Mouse (Mus musculus): ENCODE data around the gene Gm28305.

Gm28305 gene

DNA sequence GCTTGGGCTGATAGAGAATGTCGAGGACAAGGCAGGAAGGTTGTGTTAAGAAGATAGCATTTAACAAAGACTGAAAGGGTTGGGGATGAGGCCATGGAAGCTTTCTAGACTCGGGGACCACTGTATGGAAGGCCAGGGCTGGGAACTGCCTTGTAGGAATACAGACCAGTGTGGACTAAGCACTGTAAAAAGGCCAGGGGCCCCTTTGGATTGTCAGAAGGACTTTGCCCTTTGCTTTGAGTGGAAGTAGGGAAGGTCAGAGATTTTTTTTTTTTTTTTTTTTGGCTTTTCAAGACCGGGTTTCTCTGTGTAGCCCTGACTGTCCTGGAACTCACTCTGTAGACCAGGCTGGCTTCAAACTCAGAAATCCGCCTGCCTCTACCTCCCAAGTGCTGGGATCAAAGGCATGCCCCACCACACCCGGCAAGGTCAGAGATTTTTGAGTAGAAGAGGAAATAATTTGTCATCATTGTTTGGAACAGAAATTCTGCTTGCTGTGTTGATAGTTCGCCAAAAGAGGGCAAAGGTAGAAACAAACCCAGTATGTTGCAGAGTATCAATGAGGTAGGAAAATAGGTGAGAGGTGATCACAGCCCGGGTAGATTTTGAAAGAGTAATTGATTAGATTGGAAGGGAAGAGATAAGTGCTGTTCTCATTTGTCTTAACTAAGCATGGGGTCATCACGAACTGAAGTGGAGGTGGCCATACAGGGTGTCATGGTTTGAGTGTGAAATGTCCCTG is 30.6 kb downstream of the Gm28305 start:
- DNase-seq (ENCODE audit: low spot score) = no peak

DNA sequence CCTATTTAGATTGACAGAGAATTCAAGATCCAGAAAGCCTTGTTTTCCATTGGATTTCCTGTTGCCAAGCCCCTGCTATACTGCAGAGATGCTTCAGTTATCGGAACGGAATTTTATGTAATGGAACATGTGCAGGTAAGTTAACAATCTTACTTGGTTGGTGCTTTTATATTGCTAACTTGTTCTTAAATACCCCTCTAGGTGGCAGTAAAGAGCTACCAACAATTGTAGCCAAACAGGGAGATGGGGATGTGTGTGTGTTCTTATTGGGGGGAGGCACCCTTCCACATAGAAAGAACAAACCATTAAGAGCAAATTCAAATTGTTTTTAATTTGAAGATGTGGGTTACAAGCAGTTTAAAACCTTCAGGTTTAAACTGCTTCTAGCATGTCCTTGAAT is 35.3 kb downstream of the Gm28305 start:
- DNase-seq (ENCODE audit: low spot score) = no peak

DNA sequence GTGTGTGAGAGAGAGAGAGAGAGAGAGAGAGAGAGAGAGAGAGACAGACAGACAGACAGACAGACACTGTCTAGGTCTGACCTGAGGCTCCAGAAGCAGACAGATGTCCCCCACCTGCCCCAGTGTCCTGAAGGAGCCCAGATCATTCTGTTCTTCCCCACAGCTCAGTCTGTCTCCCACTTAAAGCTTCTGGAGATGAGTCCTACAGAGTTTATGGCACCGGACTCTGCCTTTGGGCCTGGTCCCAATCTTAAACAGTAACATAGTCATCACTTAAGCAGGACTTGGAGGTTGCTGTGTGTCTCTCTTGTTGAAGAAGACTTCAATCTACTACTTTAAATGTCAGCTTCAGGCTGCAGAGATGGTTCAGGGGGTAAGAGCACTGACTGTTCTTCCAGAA is 38.3 kb downstream of the Gm28305 start:
- DNase-seq (ENCODE audit: low spot score) = no peak

DNA sequence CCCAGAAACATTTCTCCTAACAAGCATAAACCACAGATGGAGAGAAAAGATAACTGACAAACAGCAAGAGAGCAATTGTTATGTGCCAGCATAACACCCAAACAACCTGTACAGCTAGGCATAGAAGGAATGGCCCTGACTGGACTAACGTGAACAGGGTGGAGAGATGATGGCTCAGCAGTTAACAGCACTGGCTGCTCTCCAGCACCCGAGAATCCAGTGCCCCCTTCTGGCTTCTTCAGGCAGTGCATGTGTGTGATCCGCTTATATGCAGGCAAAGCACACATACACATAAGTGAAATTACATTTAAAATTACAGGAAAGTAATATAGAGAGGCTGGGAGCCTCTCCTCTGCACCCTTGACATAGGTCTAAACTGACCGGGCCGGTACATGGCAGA is 38.9 kb downstream of the Gm28305 start:
- no peak for DNase-seq (ENCODE audit: low spot score)

DNA sequence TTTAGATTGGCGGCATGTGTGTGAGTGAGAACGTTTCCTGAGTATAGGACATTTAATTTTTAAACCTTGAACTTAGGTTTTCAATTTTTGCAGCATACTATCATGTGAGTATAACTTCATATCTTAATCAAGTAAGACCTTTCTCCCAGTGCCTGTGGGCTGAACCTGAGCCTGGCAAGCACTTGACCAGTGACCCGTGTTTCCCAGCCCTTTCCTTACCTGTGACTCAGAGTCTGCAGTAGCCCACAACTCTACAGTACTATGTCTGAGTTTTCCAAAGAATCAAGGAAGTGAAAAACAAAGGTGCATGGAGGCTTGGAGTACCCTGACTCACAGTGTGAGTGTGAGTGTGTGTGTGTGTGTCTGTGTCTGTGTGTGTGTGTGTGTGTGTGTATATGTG is 39.6 kb downstream of the Gm28305 start:
- DNase-seq (ENCODE audit: low spot score) = no peak

DNA sequence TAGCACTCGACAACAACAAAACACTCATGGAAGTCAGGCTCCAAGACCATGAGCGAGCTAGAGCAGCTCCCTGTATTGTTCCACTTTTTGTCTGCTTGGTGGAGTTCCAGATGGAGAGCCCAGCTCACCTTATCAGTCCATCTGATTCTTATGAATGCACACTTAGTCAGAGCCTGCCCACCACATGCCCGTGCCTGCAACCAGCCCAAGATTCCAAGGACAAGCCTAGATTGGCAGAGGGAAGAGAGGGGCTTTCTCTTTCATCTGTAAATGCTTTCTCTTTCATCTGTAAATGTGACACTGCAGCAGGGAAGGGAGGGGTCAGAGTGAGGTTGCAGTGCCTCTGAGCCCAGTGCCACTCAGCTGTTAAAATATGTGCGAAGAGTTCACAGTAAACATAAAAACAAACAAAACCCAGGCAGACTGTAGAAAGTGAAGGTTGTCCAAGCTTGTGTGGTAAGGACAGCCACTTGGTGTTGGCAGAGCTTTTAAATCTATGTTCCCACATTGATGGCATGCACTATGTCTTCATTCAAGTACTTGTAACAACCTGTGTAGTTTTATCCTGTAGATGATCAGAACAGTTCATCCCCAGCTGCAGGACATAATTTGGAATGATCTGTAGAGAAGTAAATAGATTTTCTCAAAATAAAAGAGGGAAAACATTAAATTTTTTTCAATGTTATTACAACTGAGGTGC is 45.4 kb downstream of the Gm28305 start:
- no peak for DNase-seq (ENCODE audit: low spot score)

DNA sequence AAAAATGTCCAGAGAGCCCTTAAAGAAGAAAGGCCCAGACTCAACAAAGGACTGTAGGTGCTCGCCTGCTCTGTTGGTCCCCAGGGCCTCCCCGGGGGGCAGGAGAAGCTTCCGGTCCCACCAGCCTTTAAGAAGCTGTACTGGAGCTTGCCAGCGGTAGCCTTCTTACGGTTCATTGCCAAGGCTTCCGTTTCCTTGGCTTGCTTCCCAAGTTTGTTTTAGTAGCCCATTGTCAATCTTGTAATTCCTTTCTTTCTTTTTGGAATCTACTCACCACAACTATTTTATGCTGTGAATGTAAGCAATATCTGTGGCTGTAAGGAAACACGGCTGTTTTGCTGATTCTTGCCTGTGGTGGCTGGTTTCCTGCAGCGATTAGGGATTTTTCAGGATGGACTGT is 48.1 kb downstream of the Gm28305 start:
- DNase-seq (ENCODE audit: low spot score) = no peak

DNA sequence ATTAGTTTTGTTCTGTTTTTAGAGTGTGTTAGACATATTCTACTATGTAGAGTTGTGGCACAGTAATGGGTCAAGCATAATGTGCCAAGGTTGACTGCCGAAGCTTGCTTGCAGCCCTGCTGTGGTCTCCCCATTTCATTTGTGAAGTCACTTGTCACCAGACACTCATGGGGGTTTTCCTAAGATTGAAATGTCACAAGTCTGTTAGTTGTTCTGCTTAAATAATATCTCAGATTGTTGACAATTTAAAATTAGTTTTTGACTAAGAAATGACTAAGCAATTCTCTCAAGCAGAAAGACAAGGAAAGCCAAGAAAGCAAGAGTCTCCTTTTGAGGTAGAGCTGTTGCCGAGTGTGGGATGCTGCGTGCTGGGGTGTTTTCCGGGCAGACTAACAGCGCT is 52.5 kb downstream of the Gm28305 start:
- no peak for DNase-seq (ENCODE audit: low spot score)

DNA sequence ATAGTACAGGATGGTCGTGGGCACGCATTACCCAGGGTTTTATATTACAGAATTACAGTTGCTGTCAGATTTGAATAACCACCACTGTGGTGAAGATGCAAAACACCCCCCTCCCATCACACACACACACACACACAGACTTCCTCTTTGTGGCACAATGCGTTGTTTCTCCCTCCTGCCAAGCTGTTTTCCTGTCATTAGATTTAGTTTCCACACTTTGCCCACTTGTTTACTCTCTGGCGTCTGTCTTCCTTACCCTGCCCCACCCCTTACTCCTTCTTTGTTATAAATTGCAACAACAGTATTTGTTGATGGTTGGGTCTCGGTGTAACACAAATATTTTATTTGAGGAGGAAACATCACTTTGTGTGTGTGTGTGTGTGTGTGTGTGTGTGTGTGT is 57.8 kb downstream of the Gm28305 start:
- no peak for DNase-seq (ENCODE audit: low spot score)

DNA sequence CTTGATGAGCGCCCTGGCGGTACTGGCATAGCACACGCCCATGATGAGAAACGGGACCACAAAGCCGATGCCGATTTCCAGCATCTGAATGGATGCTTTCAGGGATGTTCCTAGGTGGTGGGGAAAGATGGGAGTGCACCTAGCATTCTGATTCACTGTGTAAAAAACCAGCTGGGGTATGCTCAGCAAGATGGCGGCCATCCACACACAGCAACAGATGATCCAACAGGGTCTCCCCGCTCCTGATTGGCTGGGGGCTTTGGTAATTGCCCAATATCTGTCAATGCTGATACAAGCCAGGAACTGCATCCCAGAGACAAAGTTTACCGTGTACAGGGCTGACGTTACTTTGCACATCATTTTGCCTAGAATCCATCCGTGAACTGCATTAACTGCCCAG is 58.6 kb downstream of the Gm28305 start:
- no peak for DNase-seq (ENCODE audit: low spot score)

DNA sequence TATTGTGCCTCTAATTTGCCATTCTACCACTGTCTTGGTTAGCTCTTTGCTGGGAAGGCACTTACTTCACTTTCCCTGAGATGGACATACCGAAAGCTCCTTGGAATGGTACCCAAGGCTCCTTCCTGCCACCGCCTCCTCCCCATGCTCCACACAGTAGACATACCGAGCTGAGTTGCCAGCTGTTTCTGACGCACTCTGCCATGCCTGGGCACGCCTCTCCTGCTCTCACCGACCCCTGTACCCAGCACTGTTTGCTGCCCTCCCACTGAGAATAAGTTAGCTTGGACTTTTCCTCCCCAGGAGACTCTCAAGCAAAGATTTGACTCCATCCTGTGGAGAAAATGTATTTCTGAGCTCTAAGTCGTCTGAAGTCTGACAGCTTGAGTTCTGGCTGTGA is 60.4 kb downstream of the Gm28305 start:
- DNase-seq (ENCODE audit: low spot score) = no peak

DNA sequence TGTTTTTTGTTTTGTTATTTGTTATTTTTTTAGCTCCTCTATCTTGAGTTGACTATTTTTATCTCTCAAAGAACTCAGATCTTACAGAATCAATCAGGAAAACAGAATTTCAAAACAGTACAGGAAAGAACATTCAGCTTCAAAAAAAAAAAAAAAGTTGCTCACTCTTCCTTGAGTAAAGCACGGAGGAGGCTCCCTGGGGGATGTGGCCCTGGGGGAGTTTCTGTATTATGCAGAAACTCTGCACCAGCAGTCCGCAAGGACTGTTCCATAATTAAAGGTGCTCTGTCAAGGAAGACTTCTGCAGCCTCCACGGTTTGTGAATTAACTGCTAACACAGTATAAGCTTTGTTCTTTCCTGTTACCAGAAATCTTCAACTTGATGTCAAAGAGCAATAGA is 61.0 kb downstream of the Gm28305 start:
- DNase-seq (ENCODE audit: low spot score) = peak; percentile 56

DNA sequence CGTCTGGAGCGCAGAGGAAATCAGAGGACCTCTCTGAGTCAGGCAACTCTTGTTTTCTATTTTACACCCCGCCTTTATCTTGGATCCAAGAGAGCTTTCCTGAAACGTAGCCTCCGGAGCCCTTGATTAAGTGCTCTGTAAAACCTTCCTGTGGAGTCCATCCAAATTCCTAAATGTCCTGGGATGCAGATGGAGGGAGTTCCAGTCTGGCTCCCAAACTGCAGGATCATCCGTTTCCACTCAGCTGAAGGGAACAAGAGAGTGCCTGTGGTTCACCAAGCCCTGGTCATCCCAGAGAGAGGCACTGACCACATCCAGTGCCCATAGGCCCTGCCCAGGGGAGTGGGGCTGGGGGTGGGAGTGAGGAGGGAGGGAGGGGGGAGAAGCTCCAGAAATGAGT is 61.8 kb downstream of the Gm28305 start:
- DNase-seq (ENCODE audit: low spot score) = no peak

DNA sequence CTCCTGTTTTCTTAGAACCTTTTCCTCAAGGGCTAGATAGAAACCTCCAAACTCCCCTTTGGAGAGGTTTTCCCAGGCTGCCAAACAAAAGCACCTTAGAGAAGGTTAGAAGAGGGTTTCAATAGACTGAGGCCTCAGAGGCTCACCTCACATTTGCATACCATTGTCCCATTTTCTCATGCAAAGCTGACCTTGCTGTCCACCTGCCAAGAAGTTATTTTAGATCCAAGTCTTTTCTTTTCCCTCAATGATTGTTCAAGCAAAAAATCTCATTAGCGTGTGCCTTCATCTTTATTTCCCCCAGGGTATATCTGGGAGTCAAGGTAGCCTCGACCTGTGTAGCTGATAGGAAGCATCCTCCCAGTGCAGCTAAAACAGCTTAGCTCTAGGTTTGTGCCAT is 62.4 kb downstream of the Gm28305 start:
- no peak for DNase-seq (ENCODE audit: low spot score)

DNA sequence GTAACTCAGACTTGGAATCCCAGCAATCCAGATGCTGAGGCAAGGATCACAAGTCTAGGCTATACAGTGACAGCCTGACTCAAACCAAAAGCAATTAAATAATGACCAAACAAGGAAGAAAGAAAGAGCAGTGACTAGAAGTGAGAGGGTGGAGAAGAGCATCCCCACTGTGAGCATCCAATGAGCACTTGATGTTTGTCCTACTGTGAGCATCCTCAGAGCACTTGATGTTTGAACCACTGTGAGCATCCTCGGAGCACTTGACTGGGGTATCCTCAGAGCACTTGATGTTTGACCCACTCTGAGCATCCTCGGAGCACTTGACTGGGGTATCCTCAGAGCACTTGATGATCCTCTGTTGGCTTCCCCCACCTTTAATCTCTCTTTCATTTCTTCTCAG is 64.5 kb downstream of the Gm28305 start:
- no peak for DNase-seq (ENCODE audit: low spot score)

DNA sequence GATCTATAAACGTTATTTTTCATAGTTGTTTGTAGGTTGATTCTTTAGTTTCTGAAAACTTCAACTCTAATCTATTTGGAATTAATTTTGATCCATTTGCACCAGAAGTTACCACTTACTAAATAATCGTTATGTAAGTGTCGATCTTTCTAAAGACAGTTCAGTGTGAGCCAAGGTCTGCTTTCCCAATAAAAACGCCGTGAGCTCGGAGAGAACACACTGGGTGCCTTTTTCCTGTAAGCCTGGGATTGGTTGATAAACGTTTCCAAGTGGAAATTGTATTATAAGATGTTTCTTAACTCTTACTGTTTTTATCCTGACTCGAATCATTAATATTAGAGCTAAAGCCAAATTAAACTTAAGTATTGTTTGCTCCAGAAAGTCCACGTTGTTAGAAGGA is 66.5 kb downstream of the Gm28305 start:
- DNase-seq (ENCODE audit: low spot score) = no peak

DNA sequence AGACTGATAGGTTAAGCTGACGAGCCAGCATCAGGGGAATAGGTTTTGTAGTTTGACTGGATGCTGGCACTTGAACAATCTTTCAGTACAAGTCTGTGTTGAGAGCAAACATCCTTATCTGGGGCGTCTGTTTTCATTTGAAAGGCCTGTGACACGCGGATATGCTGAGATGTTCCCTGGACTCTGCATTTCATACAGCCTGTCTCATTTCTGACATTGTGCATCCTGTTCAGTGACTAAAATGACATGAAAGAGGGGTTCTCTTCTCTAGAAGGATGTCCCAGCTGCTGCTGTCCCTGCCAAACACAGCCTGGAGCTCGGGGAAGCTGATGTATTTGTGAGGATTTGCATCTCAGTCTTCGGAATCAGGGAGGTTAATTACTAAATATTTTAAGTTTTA is 67.0 kb downstream of the Gm28305 start:
- no peak for DNase-seq (ENCODE audit: low spot score)

DNA sequence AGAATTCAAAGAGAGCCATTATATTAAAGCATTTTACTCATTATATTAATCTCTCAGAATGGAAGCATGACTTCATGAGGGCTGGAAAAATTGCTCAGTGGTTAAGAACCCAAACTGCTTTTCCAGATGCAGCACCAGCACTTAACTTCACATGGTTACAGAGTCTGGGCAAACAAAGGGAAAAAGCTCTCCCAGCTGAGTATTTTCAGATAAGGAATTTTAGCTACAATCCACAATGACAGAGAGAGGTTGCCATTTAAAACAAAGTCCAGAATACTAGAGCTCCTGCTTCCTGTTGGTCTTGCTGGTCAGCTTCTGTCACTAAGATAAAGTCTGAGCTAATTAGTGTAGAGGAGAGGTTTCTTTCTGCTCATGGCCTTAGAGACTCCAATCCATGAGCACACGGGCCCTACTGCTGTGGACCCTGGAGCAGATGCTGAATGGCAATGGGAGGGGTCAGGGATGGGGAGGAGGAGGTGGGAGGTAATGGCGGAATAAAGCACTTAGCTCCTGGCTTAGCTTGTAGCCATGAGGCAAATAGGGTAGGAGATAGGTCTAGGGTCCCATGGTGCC is 68.2 kb downstream of the Gm28305 start:
- no peak for DNase-seq (ENCODE audit: low spot score)

DNA sequence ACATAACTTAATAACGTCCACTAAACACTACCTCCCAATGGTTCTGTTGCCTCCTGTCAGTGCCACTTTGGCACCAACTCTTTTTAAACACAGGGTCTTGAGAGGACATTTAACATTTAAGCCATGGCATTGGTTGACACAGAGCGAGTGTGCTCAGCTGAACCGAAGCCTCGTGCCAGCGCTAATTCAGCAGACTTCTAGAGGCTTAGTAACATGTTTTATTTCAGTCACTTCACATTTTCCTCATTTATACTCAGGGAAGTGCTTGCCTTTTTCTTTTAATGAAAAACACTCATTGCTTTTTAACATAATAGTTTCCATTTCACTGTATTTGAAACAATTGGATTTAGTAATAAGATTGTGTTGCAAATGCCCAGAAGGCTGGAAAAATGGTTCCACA is 68.7 kb downstream of the Gm28305 start:
- DNase-seq (ENCODE audit: low spot score) = no peak

DNA sequence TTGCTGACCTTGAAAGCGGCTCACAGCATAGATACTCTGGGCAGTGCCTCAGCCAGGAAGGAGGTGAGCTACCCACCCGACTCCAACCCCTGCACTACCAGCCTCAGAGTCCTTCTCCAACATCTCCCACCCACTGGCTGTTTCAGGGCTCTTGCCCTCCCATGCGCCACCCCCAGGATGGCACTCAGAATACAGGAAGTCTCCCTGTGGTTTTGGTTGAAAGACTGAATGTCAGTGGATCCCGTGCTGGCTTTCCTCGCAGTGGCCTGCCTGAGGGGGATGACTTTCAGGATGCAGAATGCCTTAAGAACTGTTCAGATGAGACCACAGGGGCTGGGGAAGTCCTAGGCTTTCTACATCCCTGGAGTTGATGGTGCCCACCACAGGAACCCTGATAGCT is 82.6 kb downstream of the Gm28305 start:
- DNase-seq (ENCODE audit: low spot score) = no peak

DNA sequence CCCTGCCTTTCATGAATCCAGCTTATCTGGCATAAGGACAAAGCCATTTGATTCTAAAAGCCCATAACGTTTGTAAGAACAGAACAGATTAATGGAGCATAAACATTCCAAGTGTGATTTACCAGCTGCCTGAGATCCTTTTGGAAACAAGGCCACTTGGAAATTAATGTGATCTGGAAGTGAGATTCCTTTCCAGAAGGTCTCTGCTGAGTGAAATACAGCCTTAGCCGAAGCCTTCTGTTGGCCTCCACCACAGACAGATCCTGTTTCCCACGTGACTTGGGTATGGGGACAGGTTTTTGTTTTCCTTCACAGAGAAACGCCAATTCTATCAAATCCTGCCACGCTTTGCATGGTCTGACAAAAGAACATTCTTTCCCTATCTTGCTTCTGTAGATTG is 83.2 kb downstream of the Gm28305 start:
- no peak for DNase-seq (ENCODE audit: low spot score)

All from testis, postnatal 10 days (tissue).